Mouse (Mus musculus) liver, adult 2 months (tissue): ENCODE results near the gene Barx2.

Experiments
- CTCF ChIP-seq: fragments of 200-500 bp; IDR thresholded peaks from 2 replicates; pipeline ENCODE4 v1.5.1; 2011; ENCODE audit warnings: low read depth, low read length, control low read depth
- POLR2A ChIP-seq: fragments of 200-500 bp; IDR thresholded peaks from 2 replicates; pipeline ENCODE4 v1.6.1; 2011; ENCODE audit warnings: low read length, control low read depth; ENCODE audit not compliant: insufficient read depth; ENCODE audit errors: extremely low read depth

DNA sequence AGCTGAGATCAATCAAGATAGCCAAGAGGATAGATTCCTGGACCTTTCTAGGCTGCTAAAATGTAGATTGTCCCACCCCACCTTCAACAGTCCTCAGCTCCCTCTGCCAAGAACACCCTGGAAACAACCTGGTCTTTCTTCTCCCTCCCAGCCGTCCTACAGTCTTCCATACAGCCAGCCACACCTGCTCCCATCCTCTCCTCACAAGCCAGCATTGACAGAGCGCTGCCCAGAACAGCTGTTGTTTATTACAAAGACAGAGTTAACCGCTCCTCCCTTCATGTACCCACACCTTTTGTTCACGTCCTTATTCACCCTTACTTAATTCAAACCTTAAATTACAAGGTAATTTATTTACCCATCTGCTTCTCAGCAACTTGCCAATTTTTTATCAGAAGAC is 41.9 kb downstream of the Barx2 start:
- no peak for TF ChIP-seq CTCF
- TF ChIP-seq POLR2A: no peak
